Mouse (Mus musculus): Measurements from ENCODE around the gene Caln1. TPM values are rescaled to one million over a fixed set of nuclear protein-coding genes. Genes with fewer than 3 reads are reported as not detected.
"Not testable (repeated sequence)": the region's sequence is repeated elsewhere in the genome, so short reads cannot be mapped to it uniquely, and the experiment has no call there.

Caln1 gene
- polyA plus RNA-seq, 1 experiment from 2014 or later, result 0.31 TPM

GRCm38 (mm10) chr5:130641881-130642280 lies 272.6 kb downstream of the Caln1 start:
- ATAC-seq (ENCODE audit: insufficient number of reproducible peaks, insufficient read depth, low FRiP score, low read depth), result no peak
- no peaks in the 10 kb centered on the region for H3K27me3 ChIP-seq (ENCODE audit: control insufficient read depth, insufficient read depth, low read length)
- no peak overlapping the region for H3K4me3 ChIP-seq (ENCODE audit: control insufficient read depth in 1 of 2, insufficient read depth in 1 of 2, low read depth in 1 of 2, low read length in 2 of 2)
- H3K36me3 ChIP-seq (ENCODE audit: control insufficient read depth, insufficient read depth, low read length), result no peaks in the 10 kb centered on the region
- no peaks in the 10 kb centered on the region for H3K4me1 ChIP-seq (ENCODE audit: control insufficient read depth in 2 of 2, insufficient read depth in 2 of 2, low read length in 2 of 2)
- no peak overlapping the region for H3K9ac ChIP-seq (ENCODE audit: low read length)
- 54% methylated on average over 2 of the region's 2 CpGs for WGBS
- no peak overlapping the region for H3K4me2 ChIP-seq (ENCODE audit: low read length)
- no peak overlapping the region for H3K27ac ChIP-seq (replicated peaks in 1 of 2; ENCODE audit: control insufficient read depth in 1 of 2, insufficient read depth in 1 of 2, low read depth in 2 of 2, low read length in 2 of 2)
- no peaks in the 10 kb centered on the region for H3K9me3 ChIP-seq (ENCODE audit: control insufficient read depth, low read length)

- H3K27me3 ChIP-seq (ENCODE audit: control insufficient read depth, insufficient read depth, low read length); H3K4me3 ChIP-seq (ENCODE audit: control insufficient read depth in 1 of 2, insufficient read depth in 1 of 2, low read depth in 1 of 2, low read length in 2 of 2): not testable (repeated sequence)
- WGBS, result 63% methylated on average over 2 of the region's 2 CpGs
Observed at GRCm38 (mm10) chr5:130646126-130646525, 276.9 kb downstream of the Caln1 start.

DNA sequence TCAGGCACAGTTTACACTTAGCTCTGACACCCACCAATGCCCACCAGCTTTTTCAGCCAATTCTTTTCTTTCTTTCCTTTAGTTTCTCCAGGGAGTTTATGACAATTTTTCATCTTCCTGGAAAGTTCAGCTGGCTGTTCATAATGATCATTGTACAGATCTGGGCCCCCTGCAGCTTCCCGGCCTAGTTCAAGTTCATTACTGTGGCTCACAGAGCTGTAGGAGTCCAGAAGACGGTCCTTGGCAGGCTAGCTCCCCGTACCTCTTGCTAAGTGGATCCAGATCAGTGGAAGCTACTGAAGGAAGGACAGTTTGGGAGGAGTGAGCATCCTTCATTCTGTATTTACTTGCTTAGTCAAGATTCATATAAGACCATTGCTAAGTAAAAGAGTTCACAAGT lies 288.9 kb downstream of the Caln1 start:
- no peaks in the 10 kb centered on the region for H3K9me3 ChIP-seq (ENCODE audit: control insufficient read depth, low read length)
- no peak for ATAC-seq (ENCODE audit: insufficient number of reproducible peaks, insufficient read depth, low FRiP score, low read depth)
- H3K27me3 ChIP-seq (ENCODE audit: control insufficient read depth, insufficient read depth, low read length), result no peaks in the 10 kb centered on the region
- no peak overlapping the region for H3K4me2 ChIP-seq (ENCODE audit: low read length)
- no peaks in the 10 kb centered on the region for H3K4me1 ChIP-seq (ENCODE audit: control insufficient read depth in 2 of 2, insufficient read depth in 2 of 2, low read length in 2 of 2)
- no peaks in the 10 kb centered on the region for H3K36me3 ChIP-seq (ENCODE audit: control insufficient read depth, insufficient read depth, low read length)
- H3K27ac ChIP-seq (replicated peaks in 1 of 2; ENCODE audit: control insufficient read depth in 1 of 2, insufficient read depth in 1 of 2, low read depth in 2 of 2, low read length in 2 of 2), result no peak overlapping the region
- WGBS, result 64% methylated on average over 3 of the region's 3 CpGs
- H3K9ac ChIP-seq (ENCODE audit: low read length), result no peak overlapping the region
- H3K4me3 ChIP-seq (ENCODE audit: control insufficient read depth in 1 of 2, insufficient read depth in 1 of 2, low read depth in 1 of 2, low read length in 2 of 2), result no peak overlapping the region

More at GRCm38 (mm10) chr5:130646126-130646525, 276.9 kb downstream of the Caln1 start:
- not testable (repeated sequence) for H3K9me3 ChIP-seq (ENCODE audit: control insufficient read depth, low read length); H3K36me3 ChIP-seq (ENCODE audit: control insufficient read depth, insufficient read depth, low read length); H3K27ac ChIP-seq (replicated peaks in 1 of 2; ENCODE audit: control insufficient read depth in 1 of 2, insufficient read depth in 1 of 2, low read depth in 2 of 2, low read length in 2 of 2); H3K4me1 ChIP-seq (ENCODE audit: control insufficient read depth in 2 of 2, insufficient read depth in 2 of 2, low read length in 2 of 2); H3K4me2 ChIP-seq (ENCODE audit: low read length); H3K9ac ChIP-seq (ENCODE audit: low read length); ATAC-seq (ENCODE audit: insufficient number of reproducible peaks, insufficient read depth, low FRiP score, low read depth)

DNA sequence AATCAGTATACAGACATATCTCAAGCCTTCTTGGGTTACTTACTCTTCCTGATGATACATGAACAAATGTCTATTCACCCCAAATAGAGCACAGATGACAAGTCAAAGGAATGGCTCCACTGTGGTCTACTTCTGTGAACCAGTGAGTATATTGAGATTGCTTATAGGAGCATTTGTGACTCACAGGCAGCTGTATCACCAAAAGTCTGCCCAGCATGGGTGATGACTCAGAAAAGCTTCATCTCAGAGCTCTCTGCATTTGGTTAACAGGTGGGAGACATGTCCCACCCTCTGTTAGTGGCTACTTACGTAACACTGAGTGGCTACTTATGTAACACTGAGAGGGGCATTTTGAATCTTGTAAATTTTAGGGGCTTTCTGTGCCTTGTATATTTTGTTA lies 296.8 kb downstream of the Caln1 start:
- Histone ChIP-seq H3K4me1 (ENCODE audit: control insufficient read depth in 2 of 2, insufficient read depth in 2 of 2, low read length in 2 of 2) (no peaks in the 10 kb centered on the region), H3K4me3 (ENCODE audit: control insufficient read depth in 1 of 2, insufficient read depth in 1 of 2, low read depth in 1 of 2, low read length in 2 of 2) (no peak overlapping the region), H3K27me3 (ENCODE audit: control insufficient read depth, insufficient read depth, low read length) (no peaks in the 10 kb centered on the region), H3K9me3 (ENCODE audit: control insufficient read depth, low read length) (0 out of 2 replicates have a peak, but pooled peaks cover 3% of the 10 kb centered on the region), H3K9ac (ENCODE audit: low read length) (no peak overlapping the region), H3K4me2 (ENCODE audit: low read length) (no peak overlapping the region), H3K27ac (replicated peaks in 1 of 2; ENCODE audit: control insufficient read depth in 1 of 2, insufficient read depth in 1 of 2, low read depth in 2 of 2, low read length in 2 of 2) (no peak overlapping the region), H3K36me3 (ENCODE audit: control insufficient read depth, insufficient read depth, low read length) (no peaks in the 10 kb centered on the region)
- WGBS, result 73% methylated on average over 1 of the region's 1 CpGs
- ATAC-seq (ENCODE audit: insufficient number of reproducible peaks, insufficient read depth, low FRiP score, low read depth), result no peak

GRCm38 (mm10) chr5:130672588-130672987 lies 303.3 kb downstream of the Caln1 start:
- ATAC-seq (ENCODE audit: insufficient number of reproducible peaks, insufficient read depth, low FRiP score, low read depth), result no peak
- H3K36me3 ChIP-seq (ENCODE audit: control insufficient read depth, insufficient read depth, low read length), result no peaks in the 10 kb centered on the region
- 47% methylated on average over 3 of the region's 3 CpGs for WGBS
- peaks cover 12% of the 10 kb centered on the region; the same call in 1 of the 2 replicates for H3K9me3 ChIP-seq (ENCODE audit: control insufficient read depth, low read length)
- no peak overlapping the region for H3K9ac ChIP-seq (ENCODE audit: low read length)
- H3K27me3 ChIP-seq (ENCODE audit: control insufficient read depth, insufficient read depth, low read length), result no peaks in the 10 kb centered on the region
- no peaks in the 10 kb centered on the region for H3K4me1 ChIP-seq (ENCODE audit: control insufficient read depth in 2 of 2, insufficient read depth in 2 of 2, low read length in 2 of 2)
- no peak overlapping the region for H3K27ac ChIP-seq (replicated peaks in 1 of 2; ENCODE audit: control insufficient read depth in 1 of 2, insufficient read depth in 1 of 2, low read depth in 2 of 2, low read length in 2 of 2)
- H3K4me2 ChIP-seq (ENCODE audit: low read length), result no peak overlapping the region
- H3K4me3 ChIP-seq (ENCODE audit: control insufficient read depth in 1 of 2, insufficient read depth in 1 of 2, low read depth in 1 of 2, low read length in 2 of 2), result no peak overlapping the region

DNA sequence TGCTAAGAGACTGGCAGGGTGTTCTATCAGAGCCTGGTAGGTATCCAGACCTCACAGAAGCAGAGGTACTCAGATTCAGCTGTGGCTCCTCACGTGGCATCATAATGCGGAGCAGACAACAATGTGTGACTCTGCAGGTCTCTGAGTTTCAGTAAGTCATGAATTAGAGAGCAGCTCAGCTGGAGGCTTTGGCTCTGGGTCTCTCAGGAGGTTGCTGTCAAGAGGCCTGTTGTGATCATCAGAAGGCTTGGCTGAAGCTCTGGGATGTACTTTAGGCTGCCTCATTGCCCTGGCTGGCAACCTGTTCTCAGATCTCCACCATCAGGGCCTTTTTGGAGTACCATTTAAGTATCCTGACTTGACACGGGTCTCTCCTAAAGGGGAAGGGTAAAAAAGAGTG lies 303.8 kb downstream of the Caln1 start:
- no peak overlapping the region for H3K27ac ChIP-seq (replicated peaks in 1 of 2; ENCODE audit: control insufficient read depth in 1 of 2, insufficient read depth in 1 of 2, low read depth in 2 of 2, low read length in 2 of 2)
- no peaks in the 10 kb centered on the region for H3K4me1 ChIP-seq (ENCODE audit: control insufficient read depth in 2 of 2, insufficient read depth in 2 of 2, low read length in 2 of 2)
- H3K9me3 ChIP-seq (ENCODE audit: control insufficient read depth, low read length), result peaks cover 12% of the 10 kb centered on the region; the same call in 1 of the 2 replicates
- 57% methylated on average over 3 of the region's 3 CpGs for WGBS
- no peak overlapping the region for H3K4me2 ChIP-seq (ENCODE audit: low read length)
- no peak overlapping the region for H3K4me3 ChIP-seq (ENCODE audit: control insufficient read depth in 1 of 2, insufficient read depth in 1 of 2, low read depth in 1 of 2, low read length in 2 of 2)
- no peaks in the 10 kb centered on the region for H3K27me3 ChIP-seq (ENCODE audit: control insufficient read depth, insufficient read depth, low read length)
- no peak for ATAC-seq (ENCODE audit: insufficient number of reproducible peaks, insufficient read depth, low FRiP score, low read depth)
- H3K9ac ChIP-seq (ENCODE audit: low read length), result no peak overlapping the region
- H3K36me3 ChIP-seq (ENCODE audit: control insufficient read depth, insufficient read depth, low read length), result no peaks in the 10 kb centered on the region

DNA sequence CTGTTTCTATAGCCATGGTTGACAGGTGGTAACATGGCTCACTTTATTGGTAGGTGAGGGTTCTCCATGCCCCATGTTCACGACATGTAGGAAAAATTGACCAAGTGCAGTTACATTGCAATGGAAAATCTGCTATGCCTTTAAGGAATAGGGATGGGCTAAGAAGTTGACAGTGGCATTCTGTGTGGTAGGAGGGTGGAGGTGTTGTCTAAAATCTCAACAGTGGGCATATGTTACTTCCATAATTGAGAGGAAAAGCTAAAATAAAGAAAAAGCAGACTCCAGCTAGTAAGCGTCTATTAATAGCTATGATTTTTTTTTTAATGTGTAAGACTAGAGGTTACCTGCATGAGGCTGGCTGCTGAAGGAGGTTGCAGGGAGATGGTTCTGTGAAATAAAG lies 308.6 kb downstream of the Caln1 start:
- Histone ChIP-seq H3K9ac (ENCODE audit: low read length) (no peak overlapping the region), H3K36me3 (ENCODE audit: control insufficient read depth, insufficient read depth, low read length) (no peaks in the 10 kb centered on the region), H3K4me2 (ENCODE audit: low read length) (no peak overlapping the region), H3K27ac (replicated peaks in 1 of 2; ENCODE audit: control insufficient read depth in 1 of 2, insufficient read depth in 1 of 2, low read depth in 2 of 2, low read length in 2 of 2) (no peak overlapping the region), H3K9me3 (ENCODE audit: control insufficient read depth, low read length) (peaks cover 4% of the 10 kb centered on the region; the same call in 1 of the 2 replicates), H3K4me1 (ENCODE audit: control insufficient read depth in 2 of 2, insufficient read depth in 2 of 2, low read length in 2 of 2) (no peaks in the 10 kb centered on the region), H3K27me3 (ENCODE audit: control insufficient read depth, insufficient read depth, low read length) (no peaks in the 10 kb centered on the region), H3K4me3 (ENCODE audit: control insufficient read depth in 1 of 2, insufficient read depth in 1 of 2, low read depth in 1 of 2, low read length in 2 of 2) (no peak overlapping the region)
- no peak for ATAC-seq (ENCODE audit: insufficient number of reproducible peaks, insufficient read depth, low FRiP score, low read depth)
- WGBS, result 82% methylated on average over 2 of the region's 2 CpGs

- no peak overlapping the region for H3K4me3 ChIP-seq (ENCODE audit: control insufficient read depth in 1 of 2, insufficient read depth in 1 of 2, low read depth in 1 of 2, low read length in 2 of 2)
- no peak overlapping the region for H3K27ac ChIP-seq (replicated peaks in 1 of 2; ENCODE audit: control insufficient read depth in 1 of 2, insufficient read depth in 1 of 2, low read depth in 2 of 2, low read length in 2 of 2)
- peaks cover 0 to 5% of the 10 kb centered on the region in 2 experiments; a peak in 2 of 4 replicates for H3K4me1 ChIP-seq (ENCODE audit: control insufficient read depth in 2 of 2, insufficient read depth in 2 of 2, low read length in 2 of 2)
- no peak overlapping the region for H3K9ac ChIP-seq (ENCODE audit: low read length)
- WGBS, result 73% methylated on average over 5 of the region's 5 CpGs
- H3K9me3 ChIP-seq (ENCODE audit: control insufficient read depth, low read length), result no peaks in the 10 kb centered on the region
- no peaks in the 10 kb centered on the region for H3K27me3 ChIP-seq (ENCODE audit: control insufficient read depth, insufficient read depth, low read length)
- H3K36me3 ChIP-seq (ENCODE audit: control insufficient read depth, insufficient read depth, low read length), result no peaks in the 10 kb centered on the region
- ATAC-seq (ENCODE audit: insufficient number of reproducible peaks, insufficient read depth, low FRiP score, low read depth), result no peak
- H3K4me2 ChIP-seq (ENCODE audit: low read length), result no peak overlapping the region
Observed at GRCm38 (mm10) chr5:130685911-130686658, 316.8 kb downstream of the Caln1 start.

Data from heart, embryonic 14.5 days (tissue).